Mouse (Mus musculus): ENCODE data around the gene Grb2. TPM values are rescaled to one million over a fixed set of nuclear protein-coding genes. Genes with fewer than 3 reads are reported as not detected.
"Not testable (repeated sequence)": the region's sequence is repeated elsewhere in the genome, so short reads cannot be mapped to it uniquely, and the experiment has no call there.

Gene Grb2
- total RNA-seq, 2 experiments from 2014 or later, result 56.4 to 65.7 TPM

DNA sequence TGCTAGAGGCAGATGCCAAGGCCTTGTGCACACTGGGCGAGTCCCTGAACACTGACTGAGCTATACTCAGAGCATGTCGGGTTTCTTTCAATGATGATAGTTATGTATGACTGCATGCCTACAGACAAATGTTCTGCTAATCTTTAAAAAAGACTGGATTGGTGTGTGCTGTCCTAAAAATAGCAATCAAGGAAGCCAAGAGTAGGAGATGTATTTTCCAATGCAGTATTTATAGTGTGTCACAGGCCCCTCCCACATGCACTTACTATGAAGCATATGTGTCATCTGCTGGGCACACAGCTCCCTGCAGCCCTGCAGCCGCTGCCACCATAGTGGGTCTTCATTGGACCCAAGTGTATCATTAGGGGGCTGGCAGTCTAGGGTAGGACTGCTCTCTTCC, 55.2 kb downstream of the Grb2 start:
- DNase-seq, result no peak
- intact Hi-C loops (cut with DNase I), result no loop called here

DNA sequence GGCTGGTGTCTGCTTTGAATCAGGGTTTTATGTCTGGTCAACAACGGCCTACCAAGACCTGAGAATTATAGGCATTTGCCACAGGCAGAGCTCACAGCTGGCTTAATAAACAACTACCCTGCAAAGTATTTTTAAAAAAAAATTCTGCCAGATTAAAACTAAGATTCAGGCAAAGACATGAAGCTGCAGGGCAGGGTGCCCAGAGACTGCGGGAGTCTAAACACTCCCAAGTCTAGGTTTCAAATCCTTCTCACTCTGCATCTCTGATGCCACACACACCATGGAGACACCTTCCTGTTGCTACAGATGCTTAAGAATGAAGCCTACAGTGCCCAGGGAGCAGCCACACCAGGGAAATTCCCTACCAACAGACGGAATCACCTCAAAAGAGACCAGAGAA, 56.7 kb downstream of the Grb2 start:
- intact Hi-C loops (cut with DNase I), result no loop called here
- DNase-seq, result no peak

GRCm38 (mm10) chr11:115649706-115650105, 58.7 kb downstream of the Grb2 start:
- intact Hi-C loops (cut with DNase I), result loop anchor here (5.0 kb wide), 1 partner anchor 163 kb away; the partner anchor contains the start of genes Caskin2 and Tsen54
- no peak for DNase-seq

DNA sequence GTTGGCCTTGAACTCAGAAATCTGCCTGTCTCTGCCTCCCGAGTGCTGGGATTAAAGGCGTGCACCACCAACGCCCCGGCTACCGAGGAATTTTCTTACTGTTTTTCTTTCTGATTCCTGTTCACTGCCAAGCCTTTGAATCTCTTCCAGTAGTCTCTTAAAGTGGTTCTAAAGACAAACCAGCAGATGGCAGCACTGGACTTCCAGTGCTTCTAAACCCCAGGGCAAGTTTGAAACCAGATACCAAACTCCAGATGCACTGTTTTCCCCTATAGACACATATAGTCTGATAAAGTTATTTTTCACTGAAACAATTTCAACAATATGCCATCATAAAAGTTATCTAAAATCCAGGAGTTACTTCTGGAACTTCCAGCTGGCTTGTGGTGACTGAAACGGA, 60.9 kb downstream of the Grb2 start:
- DNase-seq, result peak in 1 of 2 experiments; percentile 35
- intact Hi-C loops (cut with DNase I), result loop anchor here (1.0 to 5.0 kb wide), 2 partner anchors 67 to 165 kb away; partner anchors contain the start of genes Caskin2 and Tsen54

- intact Hi-C loops (cut with DNase I), result loop anchor here (5.0 kb wide), 1 partner anchor 166 kb away; the partner anchor contains the start of genes Caskin2 and Tsen54
- DNase-seq, result no peak
These were observed 62.0 kb downstream of the Grb2 start for GRCm38 (mm10) chr11:115646439-115646838.

GRCm38 (mm10) chr11:115645498-115645897, 62.9 kb downstream of the Grb2 start:
- DNase-seq, result not testable (repeated sequence)
- intact Hi-C loops (cut with DNase I), result loop anchor here (5.0 kb wide), 1 partner anchor 167 kb away; the partner anchor contains the start of genes Caskin2 and Tsen54

- intact Hi-C loops (cut with DNase I), result no loop called here
- DNase-seq, result no peak
These were observed 64.1 kb downstream of the Grb2 start for GRCm38 (mm10) chr11:115644308-115644707.

- no peak for DNase-seq
- intact Hi-C loops (cut with DNase I), result no loop called here
These were observed 65.1 kb downstream of the Grb2 start for GRCm38 (mm10) chr11:115643265-115643664.

DNA sequence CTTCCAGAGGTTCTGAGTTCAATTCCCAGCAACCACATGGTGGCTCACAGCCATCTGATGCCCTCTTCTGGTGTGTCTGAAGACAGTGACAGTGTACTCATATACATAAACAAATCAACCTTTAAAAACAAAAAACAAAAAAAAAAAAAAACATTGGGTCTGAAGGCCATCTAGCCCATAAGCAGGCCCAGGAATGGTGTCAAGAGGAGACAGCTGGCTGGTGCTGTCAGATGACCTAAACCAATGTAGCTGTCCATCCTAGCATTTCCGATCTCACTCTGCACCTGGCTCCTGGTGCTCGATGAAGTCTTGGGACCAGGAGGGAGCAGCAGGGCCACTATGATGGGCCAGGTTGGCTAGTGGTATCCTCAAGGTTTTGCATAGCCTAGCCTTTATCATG, 65.7 kb downstream of the Grb2 start:
- no peak for DNase-seq
- intact Hi-C loops (cut with DNase I), result no loop called here

DNA sequence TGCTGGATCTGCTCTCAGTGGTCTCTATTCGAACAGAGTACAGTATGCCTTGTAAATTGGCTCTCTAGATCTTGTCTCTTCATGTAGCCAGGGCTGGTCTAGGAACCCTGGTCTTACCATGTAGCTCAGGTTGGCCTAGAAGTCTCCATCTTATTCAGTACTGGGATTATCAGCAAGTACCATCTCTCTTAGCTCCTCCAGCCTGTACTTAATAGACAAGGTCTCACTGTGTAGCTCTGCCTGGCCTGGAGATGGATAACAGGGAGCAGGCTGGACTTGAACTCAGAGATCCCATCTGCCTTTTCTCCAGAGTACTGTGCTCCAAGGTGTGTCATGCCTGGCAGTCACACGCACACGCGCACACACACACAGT, 66.7 kb downstream of the Grb2 start:
- DNase-seq, result no peak
- intact Hi-C loops (cut with DNase I), result no loop called here

- DNase-seq, result no peak
- intact Hi-C loops (cut with DNase I), result no loop called here
These were observed 67.3 kb downstream of the Grb2 start for GRCm38 (mm10) chr11:115640978-115641663.

DNA sequence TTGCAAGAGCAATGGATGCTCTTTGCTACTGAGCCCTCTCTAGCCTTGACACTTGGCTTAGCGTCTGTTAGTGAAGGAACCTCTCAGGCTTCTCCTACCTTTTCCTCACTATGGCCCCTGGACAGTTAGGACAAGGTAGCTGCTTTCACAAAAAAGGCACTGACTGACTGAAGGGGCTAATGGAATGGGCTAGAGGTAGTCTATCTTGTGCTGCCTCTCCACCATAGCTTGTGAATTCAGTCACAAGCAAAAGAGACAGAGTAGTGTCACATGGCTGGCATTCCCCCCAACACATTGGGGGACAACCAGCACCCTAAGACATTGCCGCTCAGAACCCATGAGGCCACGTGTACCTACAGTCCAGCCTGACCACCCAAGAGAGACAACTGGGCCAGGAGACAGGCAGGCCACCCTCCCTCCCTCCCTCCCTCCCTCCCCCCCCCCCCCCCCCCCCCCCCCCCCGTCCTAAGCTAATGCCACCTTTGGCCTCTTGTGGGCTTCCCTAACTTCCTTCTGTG, 68.0 kb downstream of the Grb2 start:
- intact Hi-C loops (cut with DNase I), result no loop called here
- no peak for DNase-seq

DNA sequence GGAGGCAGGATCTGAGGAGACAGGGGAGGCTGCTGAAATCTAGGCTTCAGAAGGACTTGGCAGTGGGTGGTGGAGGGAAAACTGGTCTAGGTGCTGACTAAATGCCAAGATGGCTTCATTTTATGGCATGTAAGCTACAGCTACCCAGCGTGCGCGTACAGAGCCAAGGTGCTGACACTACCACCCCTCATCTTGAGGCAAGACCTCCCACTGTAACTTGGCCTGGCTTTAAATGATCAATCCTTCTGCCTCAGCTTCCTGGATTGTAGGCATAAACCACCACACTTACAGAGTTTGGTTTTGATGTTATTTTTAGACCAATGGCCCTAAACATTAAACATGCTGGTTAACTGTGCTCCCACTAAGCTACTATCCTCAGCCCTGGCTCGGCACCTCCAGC, 68.9 kb downstream of the Grb2 start:
- intact Hi-C loops (cut with DNase I), result no loop called here
- no peak for DNase-seq

DNA sequence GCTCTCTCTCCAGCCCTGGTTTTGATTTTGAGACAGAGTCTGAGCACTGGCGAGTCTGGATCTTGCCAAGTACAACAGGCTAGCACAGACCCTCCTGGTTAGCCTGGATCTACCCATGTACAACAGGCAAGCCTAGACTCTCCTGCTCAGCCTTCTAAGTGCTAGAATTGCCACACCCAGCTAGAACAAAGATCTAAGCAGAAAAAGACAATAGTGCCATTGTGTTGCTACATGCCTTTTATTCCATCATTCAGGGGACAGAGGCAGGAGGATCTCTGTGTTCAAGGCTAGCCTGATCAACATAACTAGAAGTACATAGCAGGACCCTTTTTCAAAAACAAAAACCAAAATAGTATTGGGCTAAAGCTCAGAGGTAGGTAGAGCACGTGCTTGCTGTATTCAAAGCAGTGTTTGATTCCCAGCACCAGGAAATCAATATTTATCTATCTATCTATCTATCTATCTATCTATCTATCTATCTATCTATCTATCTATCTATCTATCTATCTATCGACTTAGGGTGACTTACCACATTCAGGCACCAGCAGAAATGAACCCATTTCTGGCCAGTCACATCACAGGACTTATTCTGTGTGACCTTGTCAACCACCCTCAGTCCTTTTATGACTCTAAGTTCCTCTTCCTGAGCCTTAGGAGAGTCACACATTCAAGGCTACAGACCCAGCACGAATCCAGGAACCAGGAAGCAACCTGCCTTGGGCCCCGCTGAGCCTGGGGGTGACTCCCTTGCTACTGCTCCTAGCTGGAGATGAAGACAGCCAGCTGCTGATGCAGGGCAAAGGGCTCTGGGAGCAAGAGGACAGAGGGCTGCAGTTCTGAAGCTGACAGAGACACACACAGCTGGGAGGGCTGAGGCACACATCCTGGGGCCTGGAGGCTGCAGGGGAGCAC, 69.6 kb downstream of the Grb2 start:
- no peak for DNase-seq
- intact Hi-C loops (cut with DNase I), result no loop called here

GRCm38 (mm10) chr11:115636960-115637359, 71.4 kb downstream of the Grb2 start:
- DNase-seq, result no peak
- intact Hi-C loops (cut with DNase I), result no loop called here

- no peak for DNase-seq
- intact Hi-C loops (cut with DNase I), result no loop called here
These were observed 72.9 kb downstream of the Grb2 start for GRCm38 (mm10) chr11:115635484-115635883.

DNA sequence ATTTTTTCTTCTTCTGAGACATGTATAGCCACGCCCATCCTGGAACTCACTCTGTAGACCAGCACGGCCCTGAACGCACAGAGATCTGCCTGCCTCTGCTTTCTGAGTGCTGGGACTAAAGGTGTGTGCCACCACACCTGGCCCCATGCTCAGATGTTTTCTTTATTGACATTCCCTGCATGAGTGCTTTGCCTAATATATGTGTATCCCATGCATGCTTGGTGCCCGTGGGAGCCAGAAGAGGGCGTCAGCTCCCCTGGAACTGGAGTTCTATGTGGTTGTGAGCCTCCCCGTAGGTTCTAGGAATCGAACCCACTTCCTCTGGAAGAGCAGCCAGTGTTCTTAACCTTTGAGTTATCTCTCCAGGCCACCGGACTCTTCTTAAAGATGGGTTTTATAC, 73.4 kb downstream of the Grb2 start:
- no peak for DNase-seq
- intact Hi-C loops (cut with DNase I), result no loop called here

DNA sequence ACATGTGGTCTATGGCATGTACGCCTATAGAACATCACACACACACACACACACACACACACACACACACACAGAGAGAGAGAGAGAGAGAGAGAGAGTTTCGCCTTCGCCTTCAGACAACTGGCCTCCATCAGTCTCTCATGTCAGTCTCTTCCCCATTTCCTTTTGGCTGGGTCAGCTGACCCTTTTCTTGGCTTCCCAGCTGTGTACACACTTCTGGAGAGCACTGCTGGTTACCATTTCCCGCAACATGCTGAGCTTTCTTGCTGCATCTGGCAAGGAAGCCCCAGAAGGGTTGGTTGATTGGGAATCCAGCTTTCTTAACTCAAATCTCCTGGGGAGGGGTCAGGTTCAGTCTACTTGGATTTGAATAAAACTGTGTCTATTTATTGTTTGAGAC, 74.3 kb downstream of the Grb2 start:
- no peak for DNase-seq
- intact Hi-C loops (cut with DNase I), result no loop called here

DNA sequence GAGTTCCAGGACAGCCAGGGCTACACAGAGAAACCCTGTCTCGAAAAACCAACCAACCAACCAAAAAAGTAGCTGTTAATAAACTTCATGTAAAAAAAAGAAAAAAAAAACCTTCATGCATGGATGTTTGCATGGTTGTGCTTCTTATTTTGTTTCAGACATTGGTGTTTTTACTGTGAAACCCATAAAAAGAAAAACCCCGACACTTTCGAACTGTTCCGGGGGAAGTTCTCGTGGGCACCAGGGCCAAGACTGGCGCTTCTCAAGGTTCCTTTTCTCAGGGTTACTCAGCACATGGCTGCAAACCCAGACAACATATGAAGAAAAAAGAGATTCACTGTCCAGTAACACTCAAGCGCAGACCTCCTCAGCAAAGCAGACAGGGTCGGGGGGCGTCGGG, 75.5 kb downstream of the Grb2 start:
- intact Hi-C loops (cut with DNase I), result no loop called here
- DNase-seq, result no peak

- no peak for DNase-seq
- intact Hi-C loops (cut with DNase I), result no loop called here
These were observed 76.2 kb downstream of the Grb2 start for GRCm38 (mm10) chr11:115632247-115632646.

GRCm38 (mm10) chr11:115631505-115631890, 76.9 kb downstream of the Grb2 start:
- intact Hi-C loops (cut with DNase I), result no loop called here
- DNase-seq, result no peak
